Mouse (Mus musculus) right cerebral cortex, postnatal 25 days (tissue): ENCODE measurements around the gene Pink1.

Experiments used
- DNase-seq: peaks from one replicate; pipeline ENCODE4 v3.0.0; 2022

Pink1 gene

GRCm38 (mm10) chr4:138326077-138326695, at the start of gene Pink1:
Pink1 (minus strand) TSS chr4:138326307.
- peak; percentile 91 for DNase-seq

GRCm38 (mm10) chr4:138375117-138375516, 49.0 kb upstream of the Pink1 start:
- DNase-seq, result no peak

GRCm38 (mm10) chr4:138370996-138371516, 44.9 kb upstream of the Pink1 start:
- DNase-seq, result no peak

GRCm38 (mm10) chr4:138368498-138369260, 42.6 kb upstream of the Pink1 start:
- no peak for DNase-seq

GRCm38 (mm10) chr4:138367641-138368497, 41.8 kb upstream of the Pink1 start, which contains the start of gene Cda:
Cda (minus strand) TSS chr4:138367992.
- DNase-seq, result peak; percentile 28

GRCm38 (mm10) chr4:138366561-138366960, 40.5 kb upstream of the Pink1 start:
- DNase-seq, result no peak

- DNase-seq, result no peak
These were observed 37.4 kb upstream of the Pink1 start for GRCm38 (mm10) chr4:138363511-138363910.

GRCm38 (mm10) chr4:138362883-138363282, 36.8 kb upstream of the Pink1 start:
- DNase-seq, result no peak

GRCm38 (mm10) chr4:138361370-138361821, 35.3 kb upstream of the Pink1 start:
- DNase-seq, result no peak

GRCm38 (mm10) chr4:138358176-138358575, 32.1 kb upstream of the Pink1 start:
- DNase-seq, result no peak

- DNase-seq, result no peak
These were observed 30.4 kb upstream of the Pink1 start for GRCm38 (mm10) chr4:138356551-138356950.

- no peak for DNase-seq
These were observed 30.0 kb upstream of the Pink1 start for GRCm38 (mm10) chr4:138356141-138356540.

GRCm38 (mm10) chr4:138355496-138355895, 29.4 kb upstream of the Pink1 start:
- no peak for DNase-seq

GRCm38 (mm10) chr4:138353438-138354171, 27.5 kb upstream of the Pink1 start:
- no peak for DNase-seq

- no peak for DNase-seq
These were observed 26.6 kb upstream of the Pink1 start for GRCm38 (mm10) chr4:138352692-138353091.

- DNase-seq, result no peak
These were observed 25.7 kb upstream of the Pink1 start for GRCm38 (mm10) chr4:138351821-138352220.

- no peak for DNase-seq
These were observed 22.6 kb upstream of the Pink1 start for GRCm38 (mm10) chr4:138348716-138349115.

- DNase-seq, result no peak
These were observed 21.2 kb upstream of the Pink1 start for GRCm38 (mm10) chr4:138347280-138347679.

GRCm38 (mm10) chr4:138344891-138345545, 18.9 kb upstream of the Pink1 start:
- no peak for DNase-seq

GRCm38 (mm10) chr4:138343341-138343837, 17.3 kb upstream of the Pink1 start:
- DNase-seq, result no peak

- no peak for DNase-seq
These were observed 16.7 kb upstream of the Pink1 start for GRCm38 (mm10) chr4:138342778-138343177.

GRCm38 (mm10) chr4:138342048-138342447, 15.9 kb upstream of the Pink1 start:
- DNase-seq, result no peak
